Mouse (Mus musculus) bone marrow macrophage, adult 2 months (primary cell): ENCODE measurements around the gene Elmsan1. TPM values are rescaled to one million over a fixed set of nuclear protein-coding genes. Genes with fewer than 3 reads are reported as not detected.

ENCODE experiments used
- H3K27ac ChIP-seq: 2 replicates; pipeline ENCODE4 v1.5.1; 2012; ENCODE audit warnings: low read depth, low read length; ENCODE audit not compliant: insufficient read depth
- H3K4me1 ChIP-seq: 2 replicates; pipeline ENCODE4 v1.6.1; 2012; ENCODE audit warnings: low read length; ENCODE audit not compliant: control insufficient read depth, insufficient read depth
- H3K4me3 ChIP-seq: 2 replicates; pipeline ENCODE4 v1.5.1; 2012; ENCODE audit warnings: mild to moderate bottlenecking, low read length, moderate library complexity; ENCODE audit not compliant: insufficient read depth
- CTCF ChIP-seq: IDR thresholded peaks from 2 replicates; pipeline ENCODE4 v1.5.1; 2012; ENCODE audit warnings: low read depth, mild to moderate bottlenecking, low read length, moderate library complexity
- POLR2A ChIP-seq: IDR thresholded peaks from 2 replicates; pipeline ENCODE4 v1.6.1; 2012; ENCODE audit warnings: mild to moderate bottlenecking, low read depth, low read length, borderline replicate concordance
- polyA plus RNA-seq: library from polyadenylated mRNA; stranded (reverse); fragments of >200 nt; gene quantifications from 2 replicates; pipeline ENCODE4 v1.2.4, GENCODE M21; 2012; ENCODE audit not compliant: missing spikeins, insufficient read depth, insufficient read length

Gene Elmsan1
- polyA plus RNA-seq, 1 experiment: 33.7 TPM

DNA sequence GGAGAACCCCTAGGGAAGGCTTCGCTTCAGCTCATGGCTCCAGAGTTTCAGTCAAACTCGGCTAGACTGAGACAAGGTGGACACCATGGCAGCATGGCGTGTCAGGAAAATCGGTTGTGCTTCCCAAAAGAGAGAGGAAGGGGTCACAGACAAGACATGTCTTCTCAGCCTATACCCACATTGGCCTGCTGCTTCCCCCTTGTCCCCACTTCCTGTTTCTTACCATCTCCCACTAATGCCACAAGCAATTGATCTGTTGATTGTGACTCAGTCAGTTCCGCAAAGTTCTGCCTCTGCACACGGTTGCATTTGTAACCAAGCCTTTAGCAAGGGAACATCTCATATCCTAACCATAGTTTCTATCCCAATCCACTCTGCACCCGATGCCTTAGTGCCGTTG, 88.8 kb downstream of the Elmsan1 start:
- TF ChIP-seq CTCF (no peak), POLR2A (no peak)
- H3K27ac ChIP-seq: no peak overlapping the region
- H3K4me1 ChIP-seq: peaks cover 7% of the 10 kb centered on the region
- H3K4me3 ChIP-seq: no peak overlapping the region

DNA sequence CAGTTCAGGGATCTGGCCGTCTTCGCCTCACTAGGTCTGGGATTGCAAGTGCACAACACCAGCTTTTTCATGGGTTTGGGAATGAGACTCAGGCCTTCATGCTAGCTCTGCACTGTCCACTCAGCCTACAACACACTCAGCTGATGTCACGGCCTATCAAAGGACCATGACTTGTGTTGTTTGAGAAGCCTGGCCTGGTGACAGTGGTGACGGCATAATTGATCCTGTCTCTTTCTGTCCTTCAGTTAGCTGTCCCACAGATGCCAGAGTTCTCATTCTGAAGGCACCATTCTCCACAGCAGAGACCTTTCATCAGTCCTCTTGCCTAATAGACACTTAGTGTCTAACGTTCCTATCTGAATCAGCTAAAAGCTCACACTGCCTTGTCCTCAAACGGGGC, 90.1 kb downstream of the Elmsan1 start:
- H3K27ac ChIP-seq: no peak overlapping the region

GRCm38 (mm10) chr12:84126899-84127298, 91.8 kb downstream of the Elmsan1 start:
- H3K4me1 ChIP-seq: peaks cover 7% of the 10 kb centered on the region
- H3K27ac ChIP-seq: no peak overlapping the region
- no peak overlapping the region for H3K4me3 ChIP-seq
- TF ChIP-seq POLR2A (no peak), CTCF (no peak)

More for the DNA sequence above, 90.1 kb downstream of the Elmsan1 start:
- Histone ChIP-seq H3K4me1 (peaks cover 7% of the 10 kb centered on the region), H3K4me3 (no peak overlapping the region)
- TF ChIP-seq POLR2A (no peak), CTCF (no peak)

- TF ChIP-seq POLR2A (no peak), CTCF (no peak)
- Histone ChIP-seq H3K4me1 (peaks cover 7% of the 10 kb centered on the region), H3K4me3 (no peak overlapping the region), H3K27ac (no peak overlapping the region)
These were observed 92.8 kb downstream of the Elmsan1 start for GRCm38 (mm10) chr12:84125892-84126291.

- no peak for TF ChIP-seq CTCF
- TF ChIP-seq POLR2A: no peak
- H3K27ac ChIP-seq: no peak overlapping the region
- no peak overlapping the region for H3K4me3 ChIP-seq
- peaks cover 6% of the 10 kb centered on the region; the same call in 1 of the 2 replicates for H3K4me1 ChIP-seq
These were observed 99.1 kb downstream of the Elmsan1 start for GRCm38 (mm10) chr12:84119584-84119983.

DNA sequence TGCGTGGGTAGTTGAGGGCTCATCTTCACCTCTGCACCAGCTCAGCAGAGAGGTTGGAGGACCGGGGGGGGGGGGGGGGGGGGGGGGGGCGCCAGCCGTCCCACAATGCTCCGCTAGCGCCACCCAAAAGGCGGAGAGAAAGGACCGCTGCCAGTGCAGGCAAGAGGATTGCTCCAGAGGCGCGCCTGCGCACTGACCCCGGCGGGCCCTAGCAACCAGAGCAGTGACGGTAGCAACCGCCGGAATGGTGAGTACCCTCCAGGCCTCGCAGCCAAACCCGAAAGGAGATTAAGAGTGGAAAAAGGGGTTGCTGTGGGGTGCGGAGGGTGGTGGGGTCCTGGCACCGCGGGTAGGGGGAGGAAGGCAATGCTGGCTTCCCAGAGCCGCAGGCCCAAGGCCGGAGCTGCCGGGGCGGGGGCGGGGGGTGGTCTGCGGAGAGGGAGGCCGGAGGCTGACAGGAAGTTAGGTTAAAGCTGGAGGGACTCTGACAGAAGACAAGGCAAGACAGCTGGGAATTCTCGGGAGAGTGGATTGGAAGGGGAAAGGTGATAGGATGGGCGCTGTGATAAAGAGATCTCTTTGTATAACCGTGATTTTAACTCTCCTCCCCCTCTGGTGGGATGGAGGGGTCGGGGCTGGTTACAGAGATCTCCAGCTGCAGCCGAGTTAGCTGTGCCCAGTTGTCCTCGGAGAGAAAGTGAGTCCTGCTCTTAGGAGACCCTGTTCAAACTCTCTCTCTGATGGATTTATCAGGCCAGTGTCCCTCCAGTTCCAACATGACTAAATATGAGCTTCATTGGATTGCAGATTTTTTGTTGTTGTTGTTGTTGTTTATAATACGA, 104.3 kb downstream of the Elmsan1 start, which contains the start of gene Dnal1:
TSS of gene Dnal1 (plus strand) at position 214 of the 842 bp plus-strand sequence.
- TF ChIP-seq CTCF (no peak), POLR2A (no peak)
- H3K27ac ChIP-seq: no peak within 1 kb of the TSS
- peaks cover 16% of the 10 kb centered on the region for H3K4me1 ChIP-seq

DNA sequence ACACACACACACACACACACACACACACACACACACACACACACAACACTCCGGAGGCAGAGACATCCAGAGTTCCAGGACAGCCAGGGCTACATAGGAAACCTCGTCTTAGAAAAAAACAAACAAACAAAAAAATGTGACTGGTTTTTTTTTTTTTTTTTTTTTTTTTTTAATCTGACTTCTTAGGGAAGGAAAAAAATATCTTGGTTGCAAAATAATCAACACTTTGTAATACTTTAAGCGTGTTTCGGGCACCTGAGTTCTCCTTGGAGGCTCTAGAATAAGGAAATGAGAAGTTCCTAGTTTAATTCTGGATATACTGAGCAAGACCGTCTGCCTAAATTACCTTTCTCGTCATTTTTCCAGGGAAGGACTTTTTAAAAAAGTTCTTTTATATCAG, 105.0 kb downstream of the Elmsan1 start:
- H3K4me3 ChIP-seq: peak overlapping the region; percentile 45; the same call in 1 of the 2 replicates
- H3K27ac ChIP-seq: no peak overlapping the region
- peaks cover 16% of the 10 kb centered on the region for H3K4me1 ChIP-seq
- TF ChIP-seq POLR2A: no peak
- no peak for TF ChIP-seq CTCF

More for the DNA sequence above, 104.3 kb downstream of the Elmsan1 start, which contains the start of gene Dnal1:
- peak within 1 kb of the TSS; percentile 72 for H3K4me3 ChIP-seq

DNA sequence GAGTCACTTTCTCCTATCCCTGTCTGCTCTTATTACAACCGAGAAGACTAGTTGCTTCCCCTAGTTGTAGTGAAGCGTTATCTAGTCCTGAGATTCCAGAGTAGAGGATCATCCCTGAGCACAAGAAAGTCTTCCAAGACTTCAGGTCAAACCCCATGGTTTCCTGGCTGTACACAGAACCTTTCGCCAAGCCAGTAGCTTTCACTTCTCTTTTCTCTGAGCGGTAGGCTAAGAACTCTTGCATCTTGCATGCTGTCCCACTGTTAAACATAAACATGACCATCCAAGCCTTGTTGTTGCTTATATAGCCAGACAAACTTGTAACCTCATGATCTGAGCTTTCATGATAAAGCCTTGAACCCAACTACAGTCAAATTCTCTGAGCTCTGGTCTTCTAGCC, 107.9 kb downstream of the Elmsan1 start:
- Histone ChIP-seq H3K4me1 (peaks cover 16% of the 10 kb centered on the region), H3K4me3 (no peak overlapping the region), H3K27ac (no peak overlapping the region)
- TF ChIP-seq POLR2A (no peak), CTCF (no peak)

DNA sequence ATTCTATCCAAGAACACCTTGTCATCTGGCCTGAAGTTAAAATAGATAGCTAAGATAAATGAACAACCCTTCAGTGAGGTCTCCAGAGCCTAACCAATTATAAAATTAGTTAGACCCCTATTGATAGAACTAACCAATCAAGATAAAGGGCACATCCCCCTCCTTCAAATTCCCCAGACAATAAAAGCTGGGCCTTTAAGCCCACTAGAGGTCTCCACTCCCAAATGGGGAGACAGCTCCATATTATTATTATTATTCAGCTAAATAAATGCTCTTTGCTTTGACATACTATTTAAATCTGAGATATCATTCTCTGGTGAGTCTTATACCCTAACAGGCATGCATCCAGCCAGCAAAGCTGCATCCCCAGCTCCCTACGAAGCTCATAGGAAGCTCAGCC, 108.8 kb downstream of the Elmsan1 start:
- peaks cover 13% of the 10 kb centered on the region for H3K4me1 ChIP-seq
- no peak for TF ChIP-seq POLR2A
- no peak for TF ChIP-seq CTCF
- no peak overlapping the region for H3K27ac ChIP-seq
- H3K4me3 ChIP-seq: no peak overlapping the region

- Histone ChIP-seq H3K4me3 (no peak overlapping the region), H3K4me1 (peaks cover 9% of the 10 kb centered on the region), H3K27ac (no peak overlapping the region)
- TF ChIP-seq POLR2A (no peak), CTCF (no peak)
These were observed 111.0 kb downstream of the Elmsan1 start for GRCm38 (mm10) chr12:84107692-84108091.

- H3K4me3 ChIP-seq: no peak overlapping the region
- TF ChIP-seq POLR2A: no peak
- no peak for TF ChIP-seq CTCF
- H3K27ac ChIP-seq: no peak overlapping the region
- peaks cover 9% of the 10 kb centered on the region for H3K4me1 ChIP-seq
These were observed 111.7 kb downstream of the Elmsan1 start for GRCm38 (mm10) chr12:84107012-84107411.
